Comparison of ENCODE assay signal across 8 mouse cellular contexts in genomic region chr2:166353447-166354111, GRCm38 (mm10).
DNase-seq lines count a peak whose midpoint lies in the region; ATAC-seq lines count a peak whose summit lies in the region.

No protein-coding gene starts in this region.

- 72% methylated on average over 12 of the region's 12 CpGs for WGBS in embryonic facial prominence, embryonic 13.5 days
- WGBS in limb, embryonic 10.5 days: 72% methylated on average over 12 of the region's 12 CpGs

- peaks cover 44% of the 10 kb centered on the region for H3K4me1 ChIP-seq in embryonic facial prominence, embryonic 13.5 days
- H3K4me1 ChIP-seq in limb, embryonic 10.5 days: peaks cover 56% of the 10 kb centered on the region

- H3K4me2 ChIP-seq in embryonic facial prominence, embryonic 13.5 days: no peak overlapping the region

- H3K27ac ChIP-seq in embryonic facial prominence, embryonic 13.5 days: 0 out of 2 replicates have a peak overlapping the region, but pooled peaks have one; percentile 11
- peak overlapping the region; percentile 71 for H3K27ac ChIP-seq in limb, embryonic 10.5 days

- no peaks in the 10 kb centered on the region for H3K36me3 ChIP-seq in embryonic facial prominence, embryonic 13.5 days
- H3K36me3 ChIP-seq in limb, embryonic 10.5 days: no peaks in the 10 kb centered on the region

- no peak for ATAC-seq in embryonic facial prominence, embryonic 13.5 days (ENCODE audit: insufficient number of reproducible peaks, insufficient read depth, low FRiP score, low TSS enrichment, low read depth)

- H3K4me3 ChIP-seq in embryonic facial prominence, embryonic 13.5 days: no peak overlapping the region
- no peak overlapping the region for H3K4me3 ChIP-seq in limb, embryonic 10.5 days

- H3K27me3 ChIP-seq in embryonic facial prominence, embryonic 13.5 days: no peaks in the 10 kb centered on the region
- no peaks in the 10 kb centered on the region for H3K27me3 ChIP-seq in limb, embryonic 10.5 days (ENCODE audit: low read depth, poor library complexity, severe bottlenecking)

- H3K9ac ChIP-seq in embryonic facial prominence, embryonic 13.5 days: no peak overlapping the region

- peak; percentile 77 to 89 for DNase-seq in adrenal gland, adult (ENCODE audit: inconsistent age in 2 of 2, low spot score in 1 of 2)
- peak; percentile 42 to 45 for DNase-seq in heart, postnatal 14 days
- DNase-seq in limb, embryonic 10.5 days (ENCODE audit: low spot score): no peak
- DNase-seq in ovary, postnatal 14 days (ENCODE audit: low spot score): peak; percentile 19
- DNase-seq in cerebellum, postnatal 36 days: no peak
- no peak for DNase-seq in thymus, postnatal 25 days
- no peak for DNase-seq in layer of hippocampus, postnatal 36 days

- intact Hi-C loops in heart, postnatal 14 days (cut with DNase I): no loop called here

- H3K9me3 ChIP-seq in embryonic facial prominence, embryonic 13.5 days: no peaks in the 10 kb centered on the region
- no peaks in the 10 kb centered on the region for H3K9me3 ChIP-seq in limb, embryonic 10.5 days (replicated peaks)

Comparison
In these comparisons a context has a peak if more than half of its experiments do, and no peak if none do; other contexts are left out.
1. DNase-seq: peak in adrenal gland, adult (2 of 2), heart, postnatal 14 days (2 of 2) and ovary, postnatal 14 days (single experiment); none in limb, embryonic 10.5 days (single experiment), cerebellum, postnatal 36 days (0 of 2), thymus, postnatal 25 days (single experiment) and layer of hippocampus, postnatal 36 days (0 of 2).